ENCODE assay signal across 8 mouse cellular contexts in genomic region chr3:88686734-88687611, GRCm38 (mm10). TPM values are rescaled to one million over a fixed set of nuclear protein-coding genes. Genes with fewer than 3 reads are reported as not detected.
DNase-seq lines count a peak whose midpoint lies in the region; ATAC-seq and TF ChIP-seq lines count a peak whose summit lies in the region.

No protein-coding gene starts in this region.

- 28% methylated on average over 13 of the region's 13 CpGs for WGBS in heart, embryonic 14.5 days
- WGBS in forebrain, embryonic 16.5 days: 57% methylated on average over 13 of the region's 13 CpGs
- WGBS in liver, postnatal 0 days (ENCODE audit: insufficient replicate concordance): 19% methylated on average over 13 of the region's 13 CpGs

- H3K4me1 ChIP-seq in heart, embryonic 14.5 days (ENCODE audit: control insufficient read depth in 2 of 2, insufficient read depth in 2 of 2, low read length in 2 of 2): peaks cover 3 to 20% of the 10 kb centered on the region in 2 experiments; a peak in 3 of 4 replicates
- peaks cover 8 to 13% of the 10 kb centered on the region in 2 experiments for H3K4me1 ChIP-seq in MEL (ENCODE audit: control insufficient read depth in 1 of 2, insufficient read depth in 2 of 2, low read length in 2 of 2)
- H3K4me1 ChIP-seq in forebrain, embryonic 16.5 days (replicated peaks; ENCODE audit: control insufficient read depth, insufficient read depth, low read length): peaks cover 17% of the 10 kb centered on the region
- H3K4me1 ChIP-seq in liver, postnatal 0 days (ENCODE audit: insufficient read depth): 0 out of 2 replicates have a peak, but pooled peaks cover 4% of the 10 kb centered on the region

- no peak for TF ChIP-seq POLR2A in MEL (IDR thresholded peaks at IDR 0.05; ENCODE audit: control insufficient read depth in 1 of 2, insufficient read depth in 1 of 2, low read depth in 1 of 2, low read length in 2 of 2, poor library complexity in 1 of 2)

- DNase-seq in heart, postnatal 14 days: no peak
- peak; percentile 66 for DNase-seq in MEL (ENCODE audit: low read depth, low spot score)
- peak; percentile 18 for DNase-seq in liver, postnatal 0 days
- no peak for DNase-seq in urinary bladder, postnatal 14 days (ENCODE audit: low spot score)
- no peak for DNase-seq in left cerebral cortex, adult 18-20 months (ENCODE audit: low spot score in 2 of 2)
- DNase-seq in left cerebral cortex, adult 11 months (ENCODE audit: low spot score): no peak

- TF ChIP-seq EP300 in MEL (IDR thresholded peaks at IDR 0.05; ENCODE audit: low read depth in 1 of 2, low read length in 2 of 2): no peak
- TF ChIP-seq EP300 in liver, postnatal 0 days (IDR thresholded peaks at IDR 0.05; ENCODE audit: low read depth): no peak

- H3K36me3 ChIP-seq in heart, embryonic 14.5 days (ENCODE audit: control insufficient read depth, insufficient read depth, low read length): peaks cover 49% of the 10 kb centered on the region
- H3K36me3 ChIP-seq in MEL (ENCODE audit: control insufficient read depth in 1 of 2, insufficient read depth in 2 of 2, low read length in 2 of 2): peaks cover 28 to 46% of the 10 kb centered on the region in 2 experiments
- peaks cover 25% of the 10 kb centered on the region for H3K36me3 ChIP-seq in forebrain, embryonic 16.5 days (ENCODE audit: control insufficient read depth, insufficient read depth)
- H3K36me3 ChIP-seq in liver, postnatal 0 days (replicated peaks; ENCODE audit: insufficient read depth, low read length): peaks cover 28% of the 10 kb centered on the region

- no peak for TF ChIP-seq RAD21 in MEL (IDR thresholded peaks at IDR 0.05; ENCODE audit: low read depth, low read length)

- intact Hi-C loops in heart, postnatal 14 days (cut with DNase I): loop anchor here (2.0 kb wide), 1 partner anchor 30 kb away; the partner anchor contains the start of gene Rit1

- H3K4me3 ChIP-seq in heart, embryonic 14.5 days (ENCODE audit: control insufficient read depth in 1 of 2, insufficient read depth in 1 of 2, low read depth in 1 of 2, low read length in 2 of 2): peak overlapping the region; percentile 97 to 99
- peak overlapping the region; percentile 78 to 97 for H3K4me3 ChIP-seq in MEL (ENCODE audit: control insufficient read depth in 1 of 2, insufficient read depth in 1 of 2, low read depth in 2 of 2, low read length in 2 of 2)
- H3K4me3 ChIP-seq in forebrain, embryonic 16.5 days (replicated peaks; ENCODE audit: low read length): peak overlapping the region; percentile 98
- peak overlapping the region; percentile 90 for H3K4me3 ChIP-seq in liver, postnatal 0 days (ENCODE audit: low read depth, low read length)

- peaks cover 33% of the 10 kb centered on the region for H3K79me2 ChIP-seq in MEL (ENCODE audit: control insufficient read depth, insufficient read depth, low read length, poor library complexity)

- H3K27ac ChIP-seq in heart, embryonic 14.5 days (replicated peaks in 1 of 2; ENCODE audit: control insufficient read depth in 1 of 2, insufficient read depth in 1 of 2, low read depth in 2 of 2, low read length in 2 of 2): peak overlapping the region; percentile 97 to 99; a peak in 3 of 4 replicates
- peak overlapping the region; percentile 74 for H3K27ac ChIP-seq in MEL (ENCODE audit: control insufficient read depth, low read depth, low read length)
- H3K27ac ChIP-seq in forebrain, embryonic 16.5 days (ENCODE audit: low read length): peak overlapping the region; percentile 98; the same call in 1 of the 2 replicates
- H3K27ac ChIP-seq in liver, postnatal 0 days (ENCODE audit: low read depth): peak overlapping the region; percentile 98; the same call in 1 of the 2 replicates

- ATAC-seq in heart, embryonic 14.5 days (ENCODE audit: insufficient number of reproducible peaks, insufficient read depth, low FRiP score, low read depth): no peak
- no peak for ATAC-seq in forebrain, embryonic 16.5 days
- ATAC-seq in liver, postnatal 0 days: no peak

- H3K9me3 ChIP-seq in heart, embryonic 14.5 days (ENCODE audit: control insufficient read depth, low read length): no peaks in the 10 kb centered on the region
- no peaks in the 10 kb centered on the region for H3K9me3 ChIP-seq in MEL (replicated peaks; ENCODE audit: insufficient read depth, low read length)
- H3K9me3 ChIP-seq in forebrain, embryonic 16.5 days (ENCODE audit: control insufficient read depth, low read length): no peaks in the 10 kb centered on the region
- H3K9me3 ChIP-seq in liver, postnatal 0 days (ENCODE audit: low read length): no peaks in the 10 kb centered on the region

- TF ChIP-seq CTCF in MEL (IDR thresholded peaks at IDR 0.05 in 2 of 3, conservative IDR thresholded peaks at IDR 0.05 in 1 of 3; ENCODE audit: control insufficient read depth in 1 of 3, insufficient read depth in 1 of 3, low read depth in 2 of 3, low read length in 3 of 3, poor library complexity in 1 of 3, severe bottlenecking in 1 of 3): no peak
- TF ChIP-seq CTCF in liver, postnatal 0 days (IDR thresholded peaks at IDR 0.05; ENCODE audit: low read depth): no peak

- H3K4me2 ChIP-seq in heart, embryonic 14.5 days (ENCODE audit: low read length): peak overlapping the region; percentile 98
- H3K4me2 ChIP-seq in forebrain, embryonic 16.5 days (ENCODE audit: low read length): peak overlapping the region; percentile 94
- peak overlapping the region; percentile 75 for H3K4me2 ChIP-seq in liver, postnatal 0 days (ENCODE audit: low read depth, low read length)

- peak overlapping the region; percentile 98 for H3K9ac ChIP-seq in heart, embryonic 14.5 days (ENCODE audit: low read length)
- peak overlapping the region; percentile 84 for H3K9ac ChIP-seq in MEL (ENCODE audit: control insufficient read depth, low read depth, low read length, poor library complexity, severe bottlenecking)
- peak overlapping the region; percentile 97 for H3K9ac ChIP-seq in forebrain, embryonic 16.5 days (replicated peaks; ENCODE audit: low read depth, low read length)
- peak overlapping the region; percentile 94 for H3K9ac ChIP-seq in liver, postnatal 0 days (replicated peaks)

- no peaks in the 10 kb centered on the region for H3K27me3 ChIP-seq in heart, embryonic 14.5 days (ENCODE audit: control insufficient read depth, insufficient read depth, low read length)
- H3K27me3 ChIP-seq in MEL (ENCODE audit: control insufficient read depth in 1 of 2, insufficient read depth in 2 of 2, low read length in 2 of 2): no peaks in the 10 kb centered on the region
- H3K27me3 ChIP-seq in forebrain, embryonic 16.5 days (replicated peaks; ENCODE audit: control insufficient read depth, insufficient read depth, low read length): no peaks in the 10 kb centered on the region
- H3K27me3 ChIP-seq in liver, postnatal 0 days (ENCODE audit: insufficient read depth, low read length): no peaks in the 10 kb centered on the region

TF ChIP-seq in MEL, 35 proteins besides CTCF, POLR2A, EP300 and RAD21 (continues in another document):
- TF ChIP-seq USF1 (IDR thresholded peaks at IDR 0.05; ENCODE audit: low read depth, low read length): no peak
- TF ChIP-seq MAFK (IDR thresholded peaks at IDR 0.05; ENCODE audit: borderline replicate concordance, low read depth, low read length): no peak
- TF ChIP-seq TBP (IDR thresholded peaks at IDR 0.05; ENCODE audit: low read depth, low read length): no peak
- no peak for TF ChIP-seq TAL1 (IDR thresholded peaks at IDR 0.05; ENCODE audit: low read length)
- no peak; the same call in 1 of the 2 replicates for TF ChIP-seq SMC3 (IDR thresholded peaks at IDR 0.05; ENCODE audit: low read depth, low read length)
- no peak for TF ChIP-seq ETS1 (IDR thresholded peaks at IDR 0.05; ENCODE audit: low read depth, low read length)
- no peak for TF ChIP-seq RCOR1 (IDR thresholded peaks at IDR 0.05; ENCODE audit: low read depth, low read length)
- no peak for TF ChIP-seq ZNF384 (IDR thresholded peaks at IDR 0.05; ENCODE audit: low read depth, low read length)
- TF ChIP-seq ZC3H11A (IDR thresholded peaks at IDR 0.05; ENCODE audit: low read depth, low read length): no peak
- no peak; the same call in 1 of the 2 replicates for TF ChIP-seq SIN3A (IDR thresholded peaks at IDR 0.05; ENCODE audit: low read length)
- peak; percentile 71 for TF ChIP-seq NRF1 (IDR thresholded peaks at IDR 0.05; ENCODE audit: insufficient read depth, low read depth, low read length, poor library complexity, severe bottlenecking)
- TF ChIP-seq KAT2A (conservative IDR thresholded peaks at IDR 0.05; ENCODE audit: low read depth, low read length): no peak
- TF ChIP-seq CHD2 (IDR thresholded peaks at IDR 0.05; ENCODE audit: low read length): no peak

RNA-seq across cellular contexts. Expression of gene Khdc4, which starts 1.4 kb away (rescaled TPM):
- 60.2 and 62.0 TPM in 2 replicates for polyA plus RNA-seq in heart, embryonic 14.5 days (2014; fragmentation: Nextera tagmentation; extraction: Ambion mirVana)
- total RNA-seq in heart, postnatal 14 days (2021): 10 to 100 TPM; 36.9 to 40.5 TPM
- 43.4 and 47.4 TPM in 2 replicates for total RNA-seq in MEL (2012; rRNA removed)
- polyA plus RNA-seq in MEL (2012; ENCODE audit: insufficient read depth in 1 of 2, insufficient read length in 2 of 2, low read depth in 1 of 2, low replicate concordance in 2 of 2, missing spikeins in 1 of 2): 10 to 100 TPM in 1 of 2 experiments, not detected in 1; 71.0 TPM
- 107 and 109 TPM in 2 replicates for polyA plus RNA-seq in forebrain, embryonic 16.5 days (2015; fragmentation: Nextera tagmentation; extraction: Ambion mirVana)
- polyA plus RNA-seq in liver, postnatal 0 days (2015; fragmentation: Nextera tagmentation; extraction: Ambion mirVana): 18.8 and 19.8 TPM in 2 replicates
- total RNA-seq in left cerebral cortex, adult 18-20 months (2021): 10 to 100 TPM; 56.8 to 57.8 TPM

RNA-seq across cellular contexts. Expression of gene Rit1, which starts 29.7 kb away (rescaled TPM):
- 62.6 and 65.3 TPM in 2 replicates for polyA plus RNA-seq in heart, embryonic 14.5 days (2014; fragmentation: Nextera tagmentation; extraction: Ambion mirVana)
- total RNA-seq in heart, postnatal 14 days (2021): 10 to 100 TPM; 59.5 to 73.4 TPM
- total RNA-seq in MEL (2012; rRNA removed): 28.7 and 38.6 TPM in 2 replicates
- polyA plus RNA-seq in MEL (2012; ENCODE audit: insufficient read depth in 1 of 2, insufficient read length in 2 of 2, low read depth in 1 of 2, low replicate concordance in 2 of 2, missing spikeins in 1 of 2): 10 to 100 TPM in 1 of 2 experiments, not detected in 1; 34.1 TPM
- polyA plus RNA-seq in forebrain, embryonic 16.5 days (2015; fragmentation: Nextera tagmentation; extraction: Ambion mirVana): 43.2 and 52.6 TPM in 2 replicates
- 25.6 and 26.3 TPM in 2 replicates for polyA plus RNA-seq in liver, postnatal 0 days (2015; fragmentation: Nextera tagmentation; extraction: Ambion mirVana)
- 10 to 100 TPM; 41.4 to 42.9 TPM for total RNA-seq in left cerebral cortex, adult 18-20 months (2021)

RNA-seq across cellular contexts. Expression of gene Rxfp4, which starts 34.0 kb away (rescaled TPM):
- not detected in 2 replicates for polyA plus RNA-seq in heart, embryonic 14.5 days (2014; fragmentation: Nextera tagmentation; extraction: Ambion mirVana)
- not detected for total RNA-seq in heart, postnatal 14 days (2021)
- total RNA-seq in MEL (2012; rRNA removed): 0.08 TPM in 1 of 2 replicates, not detected in the other
- polyA plus RNA-seq in MEL (2012; ENCODE audit: insufficient read depth in 1 of 2, insufficient read length in 2 of 2, low read depth in 1 of 2, low replicate concordance in 2 of 2, missing spikeins in 1 of 2): under 1 TPM in 1 of 2 experiments, not detected in 1; 0.06 TPM
- polyA plus RNA-seq in forebrain, embryonic 16.5 days (2015; fragmentation: Nextera tagmentation; extraction: Ambion mirVana): not detected in 2 replicates
- not detected in 2 replicates for polyA plus RNA-seq in liver, postnatal 0 days (2015; fragmentation: Nextera tagmentation; extraction: Ambion mirVana)
- not detected for total RNA-seq in left cerebral cortex, adult 18-20 months (2021)

Comparison
In these comparisons a context has a peak if more than half of its experiments do, and no peak if none do; other contexts are left out.
1. DNase-seq: peak in MEL (single experiment) and liver, postnatal 0 days (single experiment); none in heart, postnatal 14 days (0 of 2), urinary bladder, postnatal 14 days (single experiment), left cerebral cortex, adult 18-20 months (0 of 2) and left cerebral cortex, adult 11 months (single experiment).
2. Peak in every context shown above with its lines, with median percentiles within 50 percentile points of each other: H3K27ac ChIP-seq, H3K4me2 ChIP-seq, H3K4me3 ChIP-seq and H3K9ac ChIP-seq.